Mouse (Mus musculus): ENCODE data around the gene Npnt.

- TF ChIP-seq CTCF (conservative IDR thresholded peaks at IDR 0.05; ENCODE audit: insufficient read depth, insufficient read length, low read depth, low read length), result no peak
- no peak for TF ChIP-seq POLR2A (IDR thresholded peaks at IDR 0.05; ENCODE audit: low read depth, low read length)
Observed at GRCm38 (mm10) chr3:132855458-132856212, 94.5 kb downstream of the Npnt start.
